Mouse (Mus musculus) heart, embryonic 15.5 days (tissue): ENCODE measurements around the gene Insrr. TPM values are rescaled to one million over a fixed set of nuclear protein-coding genes. Genes with fewer than 3 reads are reported as not detected.
"Not testable (repeated sequence)": the region's sequence is repeated elsewhere in the genome, so short reads cannot be mapped to it uniquely, and the experiment has no call there.

Source experiments
- ATAC-seq: fragments of 200-750 bp; cut with Nextera tagmentation; replicated peaks from 2 replicates; pipeline ENCODE4 v1.8.0; 2017; ENCODE audit warnings: low read depth, moderate TSS enrichment; ENCODE audit not compliant: insufficient number of reproducible peaks, insufficient read depth, low FRiP score
- H3K27ac ChIP-seq: fragments of 300-500 bp; sonication (generic); 2 replicates; pipeline ENCODE4 v1.5.1; 2015; ENCODE audit warnings: mild to moderate bottlenecking, inconsistent platforms
- H3K27me3 ChIP-seq: fragments of 300-500 bp; sonication (generic); 2 replicates; pipeline ENCODE4 v1.6.1; 2015; ENCODE audit warnings: inconsistent platforms
- H3K36me3 ChIP-seq: fragments of 300-500 bp; sonication (generic); 2 replicates; pipeline ENCODE4 v1.6.1; 2015; ENCODE audit warnings: mild to moderate bottlenecking, inconsistent platforms
- H3K4me1 ChIP-seq: fragments of 300-500 bp; sonication (generic); replicated peaks from 2 replicates; pipeline ENCODE4 v1.6.1; 2015; ENCODE audit warnings: inconsistent platforms
- H3K4me2 ChIP-seq: fragments of 300-500 bp; sonication (generic); 2 replicates; pipeline ENCODE4 v1.6.1; 2015; ENCODE audit warnings: inconsistent platforms, mild to moderate bottlenecking, moderate library complexity
- H3K4me3 ChIP-seq: fragments of 300-500 bp; sonication (generic); 2 replicates; pipeline ENCODE4 v1.5.1; 2015; ENCODE audit warnings: mild to moderate bottlenecking, inconsistent platforms
- H3K9ac ChIP-seq: fragments of 300-500 bp; sonication (generic); 2 replicates; pipeline ENCODE4 v1.6.1; 2015; ENCODE audit warnings: mild to moderate bottlenecking, inconsistent platforms
- H3K9me3 ChIP-seq: fragments of 300-500 bp; sonication (generic); replicated peaks from 2 replicates; pipeline ENCODE4 v1.6.1; 2016; ENCODE audit warnings: inconsistent platforms
- WGBS: fragments of 180-500 bp; shearing (Covaris S2); methylation state at CpG from one replicate; pipeline ENCODE4 v1.1.7; 2015; ENCODE audit warnings: mixed read lengths; 5-methylcytosine and 5-hydroxymethylcytosine counted together
- polyA plus RNA-seq: library from polyadenylated mRNA; unstranded; fragments of >200 nt; fragmentation: Nextera tagmentation; extraction: Ambion mirVana; gene quantifications from 2 replicates; pipeline ENCODE4 v1.2.1, GENCODE M21; 2015

Gene Insrr
- polyA plus RNA-seq, 1 experiment from 2014 or later: 0.08 TPM

DNA sequence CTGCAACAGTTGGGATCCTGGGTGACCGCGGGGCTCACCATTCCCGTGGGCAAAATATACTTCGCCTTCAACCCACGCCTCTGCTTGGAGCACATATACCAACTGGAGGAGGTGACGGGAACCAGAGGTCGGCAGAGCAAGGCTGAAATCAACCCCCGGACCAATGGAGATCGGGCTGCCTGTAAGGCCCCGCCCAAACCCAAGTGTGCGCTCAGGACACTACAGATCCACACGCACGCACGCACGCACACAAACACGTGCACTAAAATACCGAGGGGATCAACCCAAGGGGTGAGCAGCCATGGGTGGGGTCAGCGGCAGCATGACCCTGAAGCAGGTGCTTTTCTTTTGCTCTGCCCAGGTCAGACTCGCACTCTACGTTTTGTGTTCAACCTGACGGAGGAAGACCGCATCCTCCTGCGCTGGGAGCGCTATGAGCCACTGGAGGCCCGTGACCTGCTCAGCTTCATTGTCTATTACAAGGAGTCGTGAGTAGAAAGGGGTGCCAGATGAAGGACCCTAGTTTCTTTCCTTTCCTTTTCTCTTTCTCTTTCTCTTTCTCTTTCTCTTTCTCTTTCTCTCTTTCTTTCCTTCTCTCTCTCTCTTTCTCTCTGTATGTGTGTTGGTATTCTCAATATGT, 7.4 kb downstream of the Insrr start:
- ATAC-seq: no peak; the same call in 1 of the 2 replicates
- H3K27ac ChIP-seq: no peak overlapping the region

DNA sequence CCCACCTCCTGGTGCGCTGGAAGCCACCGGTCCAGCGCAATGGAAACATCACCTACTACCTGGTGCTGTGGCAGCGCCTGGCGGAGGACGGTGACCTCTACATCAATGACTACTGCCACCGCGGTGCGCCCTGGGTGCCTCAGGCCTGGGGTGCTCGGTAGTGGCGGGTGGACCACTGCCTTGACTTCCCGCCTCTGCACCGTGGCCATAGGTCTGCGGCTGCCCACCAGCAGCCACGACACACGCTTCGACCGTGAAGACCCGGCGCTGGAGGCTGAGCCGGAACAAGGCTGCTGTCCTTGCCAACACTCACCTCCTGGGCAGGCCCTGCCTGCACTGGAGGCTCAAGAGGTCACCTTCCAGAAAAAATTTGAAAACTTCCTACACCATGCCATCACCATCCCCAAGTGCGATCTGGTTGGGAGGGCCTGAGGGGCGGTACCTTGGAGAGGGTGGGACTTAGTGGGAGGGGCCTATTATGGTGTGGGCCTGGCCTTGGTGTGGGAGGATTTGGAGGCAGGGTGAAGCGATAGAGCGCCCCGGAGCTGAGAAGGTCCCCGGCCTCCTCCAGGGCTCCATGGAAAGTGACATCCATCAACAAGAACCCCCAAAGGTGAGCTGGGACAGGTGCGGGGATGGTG, 12.7 kb downstream of the Insrr start:
- Histone ChIP-seq H3K36me3 (no peaks in the 10 kb centered on the region), H3K4me2 (peak overlapping the region; percentile 35), H3K9ac (no peak overlapping the region), H3K27me3 (peaks cover 89% of the 10 kb centered on the region), H3K27ac (no peak overlapping the region), H3K9me3 (no peaks in the 10 kb centered on the region), H3K4me3 (no peak overlapping the region), H3K4me1 (peaks cover 9% of the 10 kb centered on the region)
- peak; percentile 47; the same call in 1 of the 2 replicates for ATAC-seq
- 6% methylated on average over 28 of the region's 28 CpGs for WGBS

More for the DNA sequence above, 7.4 kb downstream of the Insrr start:
- 6% methylated on average over 26 of the region's 26 CpGs for WGBS
- H3K9me3 ChIP-seq: no peaks in the 10 kb centered on the region
- no peak overlapping the region for H3K9ac ChIP-seq
- H3K4me3 ChIP-seq: peak overlapping the region; percentile 36
- H3K4me2 ChIP-seq: peak overlapping the region; percentile 63
- H3K4me1 ChIP-seq: peaks cover 9% of the 10 kb centered on the region
- H3K27me3 ChIP-seq: peaks cover 94% of the 10 kb centered on the region
- H3K36me3 ChIP-seq: no peaks in the 10 kb centered on the region

- Histone ChIP-seq H3K27me3 (peaks cover 90% of the 10 kb centered on the region), H3K27ac (no peak overlapping the region), H3K9ac (no peak overlapping the region), H3K9me3 (no peaks in the 10 kb centered on the region), H3K4me3 (no peak overlapping the region), H3K4me1 (peaks cover 12% of the 10 kb centered on the region), H3K4me2 (no peak overlapping the region), H3K36me3 (no peaks in the 10 kb centered on the region)
- WGBS: 75% methylated on average over 8 of the region's 8 CpGs
- ATAC-seq: no peak
Measured at GRCm38 (mm10) chr3:87811297-87811696, 14.5 kb downstream of the Insrr start.

- no peak overlapping the region for H3K4me2 ChIP-seq
- no peak overlapping the region for H3K4me3 ChIP-seq
- H3K36me3 ChIP-seq: no peaks in the 10 kb centered on the region
- peaks cover 15% of the 10 kb centered on the region for H3K4me1 ChIP-seq
- no peaks in the 10 kb centered on the region for H3K9me3 ChIP-seq
- 76% methylated on average over 4 of the region's 4 CpGs for WGBS
- H3K9ac ChIP-seq: no peak overlapping the region
- ATAC-seq: no peak
- no peak overlapping the region for H3K27ac ChIP-seq
- peaks cover 89% of the 10 kb centered on the region for H3K27me3 ChIP-seq
Measured at GRCm38 (mm10) chr3:87812413-87812812, 15.7 kb downstream of the Insrr start.

DNA sequence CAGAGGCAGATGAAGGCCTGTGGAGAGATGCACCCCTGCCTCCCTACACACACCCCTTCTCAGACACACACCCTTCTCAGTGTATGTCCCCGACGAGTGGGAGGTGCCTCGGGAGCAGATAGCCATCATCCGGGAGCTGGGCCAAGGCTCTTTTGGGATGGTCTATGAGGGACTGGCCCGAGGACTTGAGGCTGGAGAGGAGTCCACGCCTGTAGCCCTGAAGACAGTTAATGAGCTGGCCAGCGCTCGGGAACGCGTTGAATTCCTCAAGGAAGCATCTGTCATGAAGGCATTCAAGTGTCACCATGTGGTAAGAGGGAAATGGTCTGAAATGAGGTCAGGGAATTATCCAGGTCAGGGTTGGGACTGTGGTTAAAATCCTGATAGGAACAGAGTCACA, 16.1 kb downstream of the Insrr start:
- WGBS: 39% methylated on average over 10 of the region's 10 CpGs
- no peak for ATAC-seq
- Histone ChIP-seq H3K27ac (no peak overlapping the region), H3K9me3 (no peaks in the 10 kb centered on the region), H3K4me2 (no peak overlapping the region), H3K9ac (no peak overlapping the region), H3K4me1 (peaks cover 15% of the 10 kb centered on the region), H3K36me3 (no peaks in the 10 kb centered on the region), H3K27me3 (peaks cover 90% of the 10 kb centered on the region), H3K4me3 (no peak overlapping the region)

GRCm38 (mm10) chr3:87816166-87816565, 19.4 kb downstream of the Insrr start:
- H3K4me1 ChIP-seq: peaks cover 6% of the 10 kb centered on the region
- H3K4me3 ChIP-seq: no peak overlapping the region
- H3K9me3 ChIP-seq: no peaks in the 10 kb centered on the region
- ATAC-seq: no peak
- H3K27me3 ChIP-seq: peaks cover 78% of the 10 kb centered on the region
- peak overlapping the region; percentile 37 for H3K4me2 ChIP-seq
- H3K9ac ChIP-seq: no peak overlapping the region; the same call in 1 of the 2 replicates
- H3K36me3 ChIP-seq: no peaks in the 10 kb centered on the region
- H3K27ac ChIP-seq: no peak overlapping the region
- 40% methylated on average over 6 of the region's 6 CpGs for WGBS

DNA sequence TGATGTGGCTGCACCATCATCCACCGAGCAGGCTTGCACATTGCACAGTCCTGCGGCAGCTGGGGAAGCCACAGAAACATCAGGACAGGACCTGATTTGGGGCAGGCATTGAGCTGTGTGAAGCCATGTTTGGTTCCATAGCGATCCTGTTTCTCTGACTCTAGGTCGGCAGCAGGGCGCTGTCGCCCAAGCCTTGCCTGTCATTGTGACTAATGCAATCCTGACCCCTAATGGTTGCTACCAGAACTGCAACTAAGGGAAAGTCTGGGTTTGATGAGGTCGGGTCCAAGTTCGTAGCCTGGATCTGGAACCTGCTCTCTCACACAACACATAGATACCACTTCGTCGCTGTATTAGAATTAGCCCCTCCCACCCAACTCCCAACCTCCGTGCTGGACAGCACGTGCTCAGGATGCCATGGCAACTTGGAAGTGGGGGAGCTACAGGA, 19.9 kb downstream of the Insrr start:
- 5% methylated on average over 12 of the region's 12 CpGs for WGBS
- H3K27me3 ChIP-seq: peaks cover 78% of the 10 kb centered on the region
- no peak overlapping the region for H3K27ac ChIP-seq
- H3K4me2 ChIP-seq: peak overlapping the region; percentile 37
- no peaks in the 10 kb centered on the region for H3K9me3 ChIP-seq
- peaks cover 6% of the 10 kb centered on the region for H3K4me1 ChIP-seq
- H3K9ac ChIP-seq: no peak overlapping the region; the same call in 1 of the 2 replicates
- H3K36me3 ChIP-seq: no peaks in the 10 kb centered on the region
- no peak overlapping the region for H3K4me3 ChIP-seq
- 0 out of 2 replicates have a peak, but pooled peaks have one; percentile 23 for ATAC-seq

- H3K9ac ChIP-seq: no peak overlapping the region
- H3K36me3 ChIP-seq: no peaks in the 10 kb centered on the region
- peaks cover 6% of the 10 kb centered on the region for H3K4me1 ChIP-seq
- H3K4me2 ChIP-seq: no peak overlapping the region
- WGBS: 56% methylated on average over 12 of the region's 12 CpGs
- no peak overlapping the region for H3K4me3 ChIP-seq
- ATAC-seq: no peak
- no peak overlapping the region for H3K27ac ChIP-seq
- H3K27me3 ChIP-seq: peaks cover 69% of the 10 kb centered on the region
- no peaks in the 10 kb centered on the region for H3K9me3 ChIP-seq
Measured at GRCm38 (mm10) chr3:87818226-87818625, 21.5 kb downstream of the Insrr start.

DNA sequence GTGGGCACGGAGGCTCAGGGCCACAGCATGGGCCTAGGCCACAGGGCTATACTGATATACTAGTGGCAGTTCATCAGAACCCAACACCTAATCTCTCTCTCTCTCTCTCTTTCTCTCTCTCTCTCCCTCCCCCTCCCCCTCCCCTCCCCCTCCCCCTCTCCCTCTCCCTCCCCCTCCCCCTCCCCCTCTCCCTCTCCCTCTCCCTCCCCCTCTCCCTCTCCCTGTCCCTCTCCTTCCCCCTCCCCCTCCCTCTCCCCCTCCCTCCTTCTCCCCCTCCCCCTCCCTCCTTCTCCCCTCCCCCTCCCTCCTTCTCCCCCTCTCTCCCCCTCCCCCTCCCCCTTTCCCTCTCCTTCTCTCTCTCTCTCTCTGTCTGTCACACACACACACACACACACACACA, 27.5 kb downstream of the Insrr start, which contains the start of gene Pear1:
Gene Pear1, minus strand, starts transcription at position 101 of the 400 bp plus-strand sequence.
- H3K27me3 ChIP-seq: peaks cover 19% of the 10 kb centered on the region; the same call in 1 of the 2 replicates
- H3K9ac ChIP-seq, H3K36me3 ChIP-seq, ATAC-seq, H3K27ac ChIP-seq, H3K4me2 ChIP-seq, H3K4me1 ChIP-seq, H3K9me3 ChIP-seq, H3K4me3 ChIP-seq: not testable (repeated sequence)
- 85% methylated on average over 1 of the region's 1 CpGs for WGBS

- H3K36me3 ChIP-seq: no peaks in the 10 kb centered on the region
- H3K9ac ChIP-seq: no peak overlapping the region
- no peaks in the 10 kb centered on the region for H3K9me3 ChIP-seq
- no peak overlapping the region for H3K4me3 ChIP-seq
- ATAC-seq: no peak
- H3K27me3 ChIP-seq: 0 out of 2 replicates have a peak, but pooled peaks cover 6% of the 10 kb centered on the region
- no peak overlapping the region for H3K27ac ChIP-seq
- 45% methylated on average over 4 of the region's 4 CpGs for WGBS
- H3K4me2 ChIP-seq: no peak overlapping the region
- H3K4me1 ChIP-seq: no peaks in the 10 kb centered on the region
Measured at GRCm38 (mm10) chr3:87828435-87828834, 31.7 kb downstream of the Insrr start.

DNA sequence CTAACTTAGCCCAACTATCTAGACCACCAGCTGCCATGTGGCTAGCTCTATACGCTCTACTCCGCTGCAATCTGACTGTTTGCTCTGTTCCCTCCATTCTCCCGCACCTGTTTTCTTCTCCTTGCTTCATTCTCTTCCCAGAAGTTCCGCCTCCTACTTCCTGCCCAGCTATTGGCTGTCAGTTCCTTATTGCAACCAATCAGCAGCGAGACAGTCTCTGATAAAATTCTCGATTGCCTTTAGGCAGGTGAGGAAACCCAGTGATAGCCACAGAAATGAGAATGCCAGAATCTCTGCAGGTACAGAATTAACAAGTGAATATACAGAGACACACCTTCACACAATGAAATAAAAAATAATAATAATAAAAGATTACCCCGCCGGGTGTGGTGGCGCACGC, 32.3 kb downstream of the Insrr start:
- H3K4me2 ChIP-seq: no peak overlapping the region
- H3K9ac ChIP-seq: no peak overlapping the region
- 0 out of 2 replicates have a peak, but pooled peaks cover 3% of the 10 kb centered on the region for H3K27me3 ChIP-seq
- no peak for ATAC-seq
- H3K9me3 ChIP-seq: no peaks in the 10 kb centered on the region
- H3K27ac ChIP-seq: no peak overlapping the region
- H3K4me1 ChIP-seq: no peaks in the 10 kb centered on the region
- no peaks in the 10 kb centered on the region for H3K36me3 ChIP-seq
- no peak overlapping the region for H3K4me3 ChIP-seq
- WGBS: 49% methylated on average over 10 of the region's 10 CpGs
